Mouse (Mus musculus) MEL (cell line): ENCODE measurements at regions not wholly inside any gene's neighbourhood (a gene's known extent, or its start where the extent isn't known, plus 50 kb on each side); places are given as distances from the start of the nearest gene placed in this dataset.
"Not testable (repeated sequence)": the region's sequence is repeated elsewhere in the genome, so short reads cannot be mapped to it uniquely, and the experiment has no call there.

ENCODE experiments used
- DNase-seq: peaks from one replicate; pipeline ENCODE4 v3.0.0; 2011; ENCODE audit warnings: low read depth, low spot score
- H3K27ac ChIP-seq: 2 replicates; pipeline ENCODE4 v1.5.1; 2012; ENCODE audit warnings: low read depth, mild to moderate bottlenecking, control low read depth, low read length, moderate library complexity; ENCODE audit not compliant: control insufficient read depth
- H3K27me3 ChIP-seq, 2 experiments: fragments of 150-350 bp in 1 of 2; sonication (generic) in 1 of 2; 2 replicates each; pipeline ENCODE4 v1.6.1; 2012; ENCODE audit warnings: low read length in 2 of 2, mild to moderate bottlenecking in 2 of 2, improper control_type of control experiment in 1 of 2, moderate library complexity in 1 of 2; ENCODE audit not compliant: insufficient read depth in 2 of 2, control insufficient read depth in 1 of 2
- H3K36me3 ChIP-seq, 2 experiments: 2 replicates each; pipeline ENCODE4 v1.6.1; 2012 to 2014; ENCODE audit warnings: low read length in 2 of 2, improper control_type of control experiment in 1 of 2, inconsistent platforms in 1 of 2, mild to moderate bottlenecking in 1 of 2; ENCODE audit not compliant: insufficient read depth in 2 of 2, control insufficient read depth in 1 of 2
- H3K4me1 ChIP-seq, 2 experiments: fragments of 150-350 bp in 1 of 2; sonication (generic) in 1 of 2; 2 replicates each; pipeline ENCODE4 v1.6.1; 2012; ENCODE audit warnings: low read length in 2 of 2, improper control_type of control experiment in 1 of 2, mild to moderate bottlenecking in 1 of 2; ENCODE audit not compliant: insufficient read depth in 2 of 2, control insufficient read depth in 1 of 2
- H3K4me3 ChIP-seq, 2 experiments: fragments of 150-350 bp in 1 of 2; sonication (generic) in 1 of 2; 2 replicates each; pipeline ENCODE4 v1.5.1; 2012; ENCODE audit warnings: low read depth in 2 of 2, low read length in 2 of 2, mild to moderate bottlenecking in 2 of 2, moderate library complexity in 2 of 2, control low read depth in 1 of 2, improper control_type of control experiment in 1 of 2; ENCODE audit not compliant: control insufficient read depth in 1 of 2, insufficient read depth in 1 of 2
- H3K79me2 ChIP-seq: 2 replicates; pipeline ENCODE4 v1.6.1; 2012; ENCODE audit warnings: mild to moderate bottlenecking, low read length, moderate library complexity; ENCODE audit not compliant: control insufficient read depth, poor library complexity, insufficient read depth
- H3K9ac ChIP-seq: 2 replicates; pipeline ENCODE4 v1.6.1; 2012; ENCODE audit warnings: low read depth, mild to moderate bottlenecking, control low read depth, low read length, moderate library complexity; ENCODE audit not compliant: control insufficient read depth, poor library complexity, severe bottlenecking
- H3K9me3 ChIP-seq: fragments of 150-350 bp; sonication (generic); replicated peaks from 2 replicates; pipeline ENCODE4 v1.6.1; 2012; ENCODE audit warnings: mild to moderate bottlenecking, low read length, improper control_type of control experiment, moderate library complexity; ENCODE audit not compliant: insufficient read depth
- CHD1 ChIP-seq: IDR thresholded peaks from 2 replicates; pipeline ENCODE4 v1.6.1; 2012; ENCODE audit warnings: low read depth, mild to moderate bottlenecking, inconsistent platforms, low read length, improper control_type of control experiment
- CHD2 ChIP-seq: IDR thresholded peaks from 2 replicates; pipeline ENCODE4 v1.6.1; 2011; ENCODE audit warnings: low read length, improper control_type of control experiment
- E2F4 ChIP-seq: IDR thresholded peaks from 2 replicates; pipeline ENCODE4 v1.6.1; 2011; ENCODE audit warnings: low read depth, low read length, improper control_type of control experiment, borderline replicate concordance
- ELF1 ChIP-seq: IDR thresholded peaks from 2 replicates; pipeline ENCODE4 v1.6.1; 2014; ENCODE audit warnings: low read depth, mild to moderate bottlenecking, inconsistent platforms, low read length, improper control_type of control experiment, moderate library complexity
- GATA1 ChIP-seq: IDR thresholded peaks from 2 replicates; pipeline ENCODE4 v1.6.1; 2011; ENCODE audit warnings: low read depth, low read length, improper control_type of control experiment
- JUND ChIP-seq: IDR thresholded peaks from 2 replicates; pipeline ENCODE4 v1.6.1; 2011; ENCODE audit warnings: low read depth, mild to moderate bottlenecking, improper control_type of control experiment, low read length
- KAT2A ChIP-seq: conservative IDR thresholded peaks from 2 replicates; pipeline ENCODE4 v1.6.1; 2012; ENCODE audit warnings: low read depth, low read length, improper control_type of control experiment, inconsistent platforms
- MAX ChIP-seq: IDR thresholded peaks from 2 replicates; pipeline ENCODE4 v1.6.1; 2011; ENCODE audit warnings: low read length, improper control_type of control experiment
- MAZ ChIP-seq: IDR thresholded peaks from 2 replicates; pipeline ENCODE4 v1.6.1; 2012; ENCODE audit warnings: low read depth, mild to moderate bottlenecking, inconsistent platforms, low read length, improper control_type of control experiment
- MEF2A ChIP-seq: IDR thresholded peaks from 2 replicates; pipeline ENCODE4 v1.6.1; 2014; ENCODE audit warnings: low read depth, mild to moderate bottlenecking, inconsistent platforms, low read length, improper control_type of control experiment; ENCODE audit not compliant: poor library complexity, insufficient replicate concordance, severe bottlenecking; ENCODE audit errors: extremely low read depth
- MYB ChIP-seq: IDR thresholded peaks from 2 replicates; pipeline ENCODE4 v1.6.1; 2011; ENCODE audit warnings: mild to moderate bottlenecking, low read depth, low read length, improper control_type of control experiment
- MYC ChIP-seq: IDR thresholded peaks from 2 replicates; pipeline ENCODE4 v1.6.1; 2011; ENCODE audit warnings: low read depth, mild to moderate bottlenecking, low read length, improper control_type of control experiment, moderate library complexity
- POLR2A ChIP-seq, 2 experiments: IDR thresholded peaks; 2 replicates each; pipeline ENCODE4 v1.6.1; 2011 to 2012; ENCODE audit warnings: low read length in 2 of 2, mild to moderate bottlenecking in 2 of 2, control low read depth in 1 of 2, improper control_type of control experiment in 1 of 2, low read depth in 1 of 2, moderate library complexity in 1 of 2; ENCODE audit not compliant: control insufficient read depth in 1 of 2, insufficient read depth in 1 of 2, poor library complexity in 1 of 2
- POLR2AphosphoS2 ChIP-seq: IDR thresholded peaks from 2 replicates; pipeline ENCODE4 v1.6.1; 2011; ENCODE audit warnings: low read length, improper control_type of control experiment
- POLR2AphosphoS5 ChIP-seq: IDR thresholded peaks from 2 replicates; pipeline ENCODE4 v1.6.1; 2012; ENCODE audit warnings: low read depth, borderline replicate concordance, mild to moderate bottlenecking, inconsistent platforms, low read length, moderate library complexity, mixed read lengths
- RCOR1 ChIP-seq: IDR thresholded peaks from 2 replicates; pipeline ENCODE4 v1.6.1; 2012; ENCODE audit warnings: low read depth, mild to moderate bottlenecking, inconsistent platforms, low read length, improper control_type of control experiment
- TAL1 ChIP-seq: IDR thresholded peaks from 2 replicates; pipeline ENCODE4 v1.6.1; 2012; ENCODE audit warnings: mild to moderate bottlenecking, inconsistent platforms, low read length, moderate library complexity, mixed read lengths
- TBP ChIP-seq: IDR thresholded peaks from 2 replicates; pipeline ENCODE4 v1.8.0; 2011; ENCODE audit warnings: low read depth, low read length, improper control_type of control experiment
- UBTF ChIP-seq: IDR thresholded peaks from 2 replicates; pipeline ENCODE4 v1.6.1; 2012; ENCODE audit warnings: low read depth, mild to moderate bottlenecking, inconsistent platforms, low read length, improper control_type of control experiment, moderate library complexity, borderline replicate concordance; ENCODE audit not compliant: insufficient read depth
- USF1 ChIP-seq: IDR thresholded peaks from 2 replicates; pipeline ENCODE4 v1.6.1; 2014; ENCODE audit warnings: low read depth, mild to moderate bottlenecking, inconsistent platforms, low read length, improper control_type of control experiment, moderate library complexity
- USF2 ChIP-seq, 2 experiments: IDR thresholded peaks; 2 replicates each; pipeline ENCODE4 v1.6.1; 2011 to 2012; ENCODE audit warnings: improper control_type of control experiment in 2 of 2, low read length in 2 of 2, borderline replicate concordance in 1 of 2, inconsistent platforms in 1 of 2, low read depth in 1 of 2, mild to moderate bottlenecking in 1 of 2; ENCODE audit not compliant: insufficient read depth in 1 of 2
- ZC3H11A ChIP-seq: IDR thresholded peaks from 2 replicates; pipeline ENCODE4 v1.6.1; 2012; ENCODE audit warnings: low read depth, mild to moderate bottlenecking, inconsistent platforms, low read length, improper control_type of control experiment
- ZNF384 ChIP-seq: IDR thresholded peaks from 2 replicates; pipeline ENCODE4 v1.6.1; 2012; ENCODE audit warnings: low read depth, mild to moderate bottlenecking, inconsistent platforms, low read length, improper control_type of control experiment

GRCm38 (mm10) chr6:140208375-140208774 is 167.1 kb upstream of the Plcz1 start:
- no peaks in the 10 kb centered on the region for H3K9me3 ChIP-seq
- no peak overlapping the region for H3K9ac ChIP-seq
- DNase-seq: no peak

GRCm38 (mm10) chr6:140206676-140207075 is 165.4 kb upstream of the Plcz1 start:
- H3K27me3 ChIP-seq, H3K4me1 ChIP-seq, H3K4me3 ChIP-seq, H3K9ac ChIP-seq, H3K9me3 ChIP-seq, H3K36me3 ChIP-seq, H3K27ac ChIP-seq, DNase-seq, H3K79me2 ChIP-seq: not testable (repeated sequence)

More at GRCm38 (mm10) chr6:140208375-140208774, 167.1 kb upstream of the Plcz1 start:
- Histone ChIP-seq H3K4me1 (no peaks in the 10 kb centered on the region), H3K4me3 (no peak overlapping the region), H3K27me3 (no peaks in the 10 kb centered on the region), H3K27ac (no peak overlapping the region), H3K79me2 (no peaks in the 10 kb centered on the region), H3K36me3 (no peaks in the 10 kb centered on the region)
- no peak for TF ChIP-seq USF1
- no peak for TF ChIP-seq CHD1
- no peak for TF ChIP-seq MAX
- TF ChIP-seq MYC: no peak
- no peak for TF ChIP-seq UBTF
- no peak for TF ChIP-seq POLR2A (IDR thresholded peaks at IDR 0.05; ENCODE audit: control insufficient read depth in 1 of 2, insufficient read depth in 1 of 2, low read depth in 1 of 2, low read length in 2 of 2, poor library complexity in 1 of 2)
- TF ChIP-seq E2F4: no peak

- no peak for DNase-seq
- TF ChIP-seq CHD2 (no peak), GATA1 (no peak), MAZ (no peak), KAT2A (no peak), POLR2AphosphoS5 (no peak), POLR2AphosphoS2 (no peak), MYB (no peak), ZC3H11A (no peak), JUND (no peak), RCOR1 (no peak), E2F4 (no peak), TBP (no peak), TAL1 (no peak), ZNF384 (no peak), MYC (no peak), USF2 (IDR thresholded peaks at IDR 0.05; ENCODE audit: borderline replicate concordance in 1 of 2, insufficient read depth in 1 of 2, low read depth in 1 of 2, low read length in 2 of 2) (no peak), ELF1 (no peak), CHD1 (no peak), MEF2A (no peak)
- H3K27ac ChIP-seq: no peak overlapping the region
- no peaks in the 10 kb centered on the region for H3K4me1 ChIP-seq
- no peaks in the 10 kb centered on the region for H3K9me3 ChIP-seq
- H3K4me3 ChIP-seq: no peak overlapping the region
- H3K36me3 ChIP-seq: no peaks in the 10 kb centered on the region
- no peak overlapping the region for H3K9ac ChIP-seq
- no peaks in the 10 kb centered on the region for H3K27me3 ChIP-seq
- H3K79me2 ChIP-seq: no peaks in the 10 kb centered on the region
These were observed 160.1 kb upstream of the Plcz1 start for GRCm38 (mm10) chr6:140201356-140201755.
